Mouse (Mus musculus): ENCODE data around the gene Adm. TPM values are rescaled to one million over a fixed set of nuclear protein-coding genes. Genes with fewer than 3 reads are reported as not detected.

Adm gene
- total RNA-seq, 2 experiments from 2014 or later, result 1.7 to 2.9 TPM

- no peak for DNase-seq
- intact Hi-C loops (cut with DNase I), result no loop called here
Observed at GRCm38 (mm10) chr7:110651091-110651490, 23.6 kb downstream of the Adm start.

- DNase-seq, result no peak
- intact Hi-C loops (cut with DNase I), result no loop called here
Observed at GRCm38 (mm10) chr7:110655230-110655629, 27.8 kb downstream of the Adm start.

- no peak for DNase-seq
- intact Hi-C loops (cut with DNase I), result no loop called here
Observed at GRCm38 (mm10) chr7:110655966-110656365, 28.5 kb downstream of the Adm start.

GRCm38 (mm10) chr7:110658378-110658928, 31.0 kb downstream of the Adm start:
- DNase-seq, result no peak
- intact Hi-C loops (cut with DNase I), result no loop called here

- intact Hi-C loops (cut with DNase I), result no loop called here
- no peak for DNase-seq
Observed at GRCm38 (mm10) chr7:110666537-110666936, 39.1 kb downstream of the Adm start.

GRCm38 (mm10) chr7:110668247-110668646, 40.8 kb downstream of the Adm start:
- DNase-seq, result no peak
- intact Hi-C loops (cut with DNase I), result no loop called here

GRCm38 (mm10) chr7:110668756-110669155, 41.3 kb downstream of the Adm start:
- intact Hi-C loops (cut with DNase I), result no loop called here
- DNase-seq, result no peak

- intact Hi-C loops (cut with DNase I), result no loop called here
Observed at GRCm38 (mm10) chr7:110671121-110671680, 43.7 kb downstream of the Adm start.

More at GRCm38 (mm10) chr7:110671121-110671680, 43.7 kb downstream of the Adm start:
- no peak for DNase-seq

Other genes with a start within 250 kb of the Adm start
- gene Sbf2, start 12.7 kb upstream of the Adm start, total RNA-seq (2021), result 10 to 100 TPM in 1 of 2 experiments, 1 to 10 TPM in 1; 9.2 to 11.7 TPM
- gene Ampd3, start 140.5 kb downstream of the Adm start, total RNA-seq (2021), result 1 to 10 TPM; 6.0 to 9.8 TPM
- 10 to 100 TPM; 17.6 to 20.4 TPM for gene Rnf141, start 216.8 kb downstream of the Adm start, total RNA-seq (2021)
- 1 to 10 TPM; 4.5 to 8.0 TPM for gene Lyve1, start 235.6 kb downstream of the Adm start, total RNA-seq (2021)

Data from gastrocnemius, postnatal 36 days (tissue).